Mouse (Mus musculus): ENCODE measurements around the gene Nxpe4.
"Not testable (repeated sequence)": the region's sequence is repeated elsewhere in the genome, so short reads cannot be mapped to it uniquely, and the experiment has no call there.

The Nxpe4 gene

DNA sequence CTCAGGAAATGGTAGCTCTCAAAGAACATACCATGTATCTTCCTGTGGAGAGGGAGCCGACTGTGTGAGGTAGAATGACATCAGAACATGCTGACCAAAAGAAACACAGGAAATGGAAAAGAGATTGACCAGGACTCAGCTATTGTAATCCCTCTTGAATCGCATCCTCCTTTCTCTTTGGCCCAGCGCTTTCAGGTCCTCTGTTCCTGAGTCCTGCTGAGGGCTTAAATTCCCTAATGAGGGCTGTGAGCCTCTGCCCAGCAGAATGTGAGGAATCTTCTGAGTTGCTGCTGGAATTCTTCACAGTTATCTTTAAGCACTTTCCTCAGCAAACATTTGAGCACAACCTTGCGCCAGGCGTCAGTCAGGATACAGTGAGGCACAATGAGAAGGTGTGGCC lies 78.6 kb downstream of the Nxpe4 start:
- DNase-seq (ENCODE audit: low read depth, low spot score): no peak

- no peak for DNase-seq (ENCODE audit: low read depth, low spot score)
Observed at GRCm38 (mm10) chr9:48241791-48242190, 80.0 kb downstream of the Nxpe4 start.

DNA sequence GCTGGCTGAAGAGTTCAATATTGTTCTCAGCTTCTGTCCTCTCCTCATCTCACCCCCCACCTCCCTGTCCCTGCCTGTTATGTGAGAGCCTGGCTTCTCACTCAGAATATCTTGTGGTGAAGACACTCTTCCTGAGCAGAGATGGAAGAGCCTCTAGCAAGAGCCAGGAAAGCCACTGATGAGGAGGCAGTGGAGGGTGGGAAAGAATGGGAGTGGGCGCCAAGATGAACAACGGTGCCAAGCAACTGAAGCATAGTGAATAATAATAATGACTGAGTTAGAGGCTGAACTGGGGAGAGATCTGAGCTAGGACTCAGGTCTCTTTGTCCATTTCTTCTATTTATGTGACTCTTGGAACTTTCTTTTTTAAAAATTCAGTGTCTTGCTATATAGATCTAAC lies 80.9 kb downstream of the Nxpe4 start:
- DNase-seq (ENCODE audit: low read depth, low spot score): no peak

- DNase-seq (ENCODE audit: low read depth, low spot score): no peak
Observed at GRCm38 (mm10) chr9:48244175-48244574, 82.4 kb downstream of the Nxpe4 start.

DNA sequence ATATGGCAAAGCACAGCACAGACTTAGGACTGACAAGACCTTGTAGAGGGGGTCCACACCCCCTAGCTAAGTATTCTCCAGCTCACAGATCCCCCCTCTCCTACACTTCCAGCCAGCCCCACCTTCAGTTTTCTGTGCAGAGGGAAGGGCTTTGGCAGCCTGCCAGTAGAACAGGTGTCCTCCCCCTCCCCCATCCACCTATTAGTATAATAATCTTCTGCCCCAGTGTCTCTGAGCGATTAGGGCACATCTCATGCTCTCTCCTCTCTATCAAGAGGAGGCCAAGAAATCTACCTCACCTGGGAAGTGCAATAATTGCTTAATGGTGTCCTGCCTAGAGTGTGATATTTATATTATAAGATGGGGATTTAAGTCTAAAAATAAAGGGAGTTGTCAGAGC lies 83.7 kb downstream of the Nxpe4 start:
- peak; percentile 61 for DNase-seq (ENCODE audit: low read depth, low spot score)

- DNase-seq (ENCODE audit: low read depth, low spot score): no peak
Observed at GRCm38 (mm10) chr9:48247276-48247675, 85.5 kb downstream of the Nxpe4 start.

DNA sequence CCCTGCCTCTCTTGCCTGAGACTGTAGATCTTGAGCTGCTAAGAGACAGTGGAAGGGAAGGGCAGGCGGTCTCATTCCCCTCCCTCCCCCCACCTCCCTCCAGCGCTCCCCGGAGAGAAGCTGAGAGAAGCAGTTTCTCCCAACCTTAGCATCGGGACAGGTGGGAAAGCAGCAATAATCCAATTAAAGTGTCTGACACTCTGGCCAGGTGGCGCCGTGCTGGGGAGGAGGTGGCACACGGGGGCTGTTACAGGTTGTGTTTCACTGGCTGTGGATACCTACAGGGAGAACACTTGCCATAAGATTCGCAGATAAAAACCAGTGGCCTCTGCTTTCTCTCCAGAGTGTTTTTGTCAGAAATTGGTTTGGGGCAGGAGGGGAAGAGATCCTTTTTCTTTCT lies 90.4 kb downstream of the Nxpe4 start:
- no peak for DNase-seq (ENCODE audit: low read depth, low spot score)

GRCm38 (mm10) chr9:48257001-48257400 lies 95.2 kb downstream of the Nxpe4 start:
- no peak for DNase-seq (ENCODE audit: low read depth, low spot score)

DNA sequence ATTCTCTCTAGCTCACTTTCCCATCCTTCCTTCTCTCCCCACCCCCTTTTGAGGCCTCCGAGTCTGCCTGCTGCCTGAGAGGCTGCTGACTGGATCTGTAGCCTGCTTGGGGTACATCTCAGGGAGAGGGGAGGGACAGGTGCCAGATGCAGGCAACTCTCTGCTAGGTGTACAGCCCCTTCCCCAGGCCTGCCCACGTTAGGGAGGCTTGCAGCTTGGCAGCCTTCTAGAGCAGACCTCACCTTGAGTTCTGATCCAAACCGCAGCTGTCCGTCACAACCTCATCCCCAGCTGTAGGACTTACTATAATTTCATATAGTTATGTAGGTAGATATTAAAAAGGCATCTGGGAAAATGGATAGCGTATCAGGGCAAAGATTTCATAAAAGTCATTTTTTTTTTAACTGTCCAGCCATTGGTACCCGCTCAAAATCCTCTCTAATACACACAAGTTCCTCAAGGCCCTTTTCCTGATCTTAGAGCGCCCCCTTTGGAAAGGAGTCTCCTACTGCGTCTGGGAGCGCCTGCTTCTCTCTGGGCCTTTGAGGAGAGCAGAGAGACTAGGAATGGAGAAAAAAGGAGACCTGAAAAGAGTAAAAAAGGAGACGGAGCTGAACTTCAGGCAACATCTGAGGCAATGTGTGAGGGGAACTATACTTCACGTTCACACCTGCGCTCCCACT lies 96.1 kb downstream of the Nxpe4 start:
- peak; percentile 70 for DNase-seq (ENCODE audit: low read depth, low spot score)

DNA sequence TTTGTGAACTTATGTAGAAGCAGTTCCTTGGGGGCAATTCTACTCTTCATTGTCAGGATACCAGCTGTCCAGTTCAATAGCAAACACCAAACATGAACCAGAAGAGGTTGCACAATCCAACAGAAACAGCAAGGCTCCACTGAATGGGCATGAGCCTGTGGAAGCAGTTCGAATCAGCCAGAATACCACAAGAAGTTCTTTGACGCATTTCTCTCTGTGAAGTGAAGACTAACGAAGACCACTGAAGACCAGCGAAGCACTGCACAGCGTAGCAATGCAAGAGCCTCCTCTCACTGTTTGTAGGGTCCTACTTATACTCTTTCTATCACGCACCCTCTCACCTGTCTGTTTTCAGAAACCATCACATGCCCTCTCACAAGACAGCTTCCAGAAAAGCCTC lies 102.8 kb downstream of the Nxpe4 start:
- no peak for DNase-seq (ENCODE audit: low read depth, low spot score)

DNA sequence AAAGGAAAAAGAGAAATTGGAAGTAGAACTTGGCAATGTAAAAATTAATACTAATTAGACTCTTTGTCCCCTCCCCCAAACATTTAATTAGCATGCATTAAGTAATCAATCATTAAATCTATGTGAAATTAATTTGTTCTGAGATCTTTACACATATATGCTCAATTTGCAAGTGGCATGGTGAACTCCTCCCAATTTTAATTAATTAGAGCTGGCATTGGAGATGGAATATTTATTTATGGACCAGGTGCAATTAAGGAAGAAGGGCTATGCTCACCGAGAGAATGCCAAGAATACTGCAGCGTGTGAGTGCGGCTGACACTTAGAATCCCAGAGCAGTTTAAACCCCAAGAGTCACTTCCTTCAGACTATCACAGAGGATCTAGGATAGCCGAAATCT lies 103.7 kb downstream of the Nxpe4 start:
- DNase-seq (ENCODE audit: low read depth, low spot score): no peak

DNA sequence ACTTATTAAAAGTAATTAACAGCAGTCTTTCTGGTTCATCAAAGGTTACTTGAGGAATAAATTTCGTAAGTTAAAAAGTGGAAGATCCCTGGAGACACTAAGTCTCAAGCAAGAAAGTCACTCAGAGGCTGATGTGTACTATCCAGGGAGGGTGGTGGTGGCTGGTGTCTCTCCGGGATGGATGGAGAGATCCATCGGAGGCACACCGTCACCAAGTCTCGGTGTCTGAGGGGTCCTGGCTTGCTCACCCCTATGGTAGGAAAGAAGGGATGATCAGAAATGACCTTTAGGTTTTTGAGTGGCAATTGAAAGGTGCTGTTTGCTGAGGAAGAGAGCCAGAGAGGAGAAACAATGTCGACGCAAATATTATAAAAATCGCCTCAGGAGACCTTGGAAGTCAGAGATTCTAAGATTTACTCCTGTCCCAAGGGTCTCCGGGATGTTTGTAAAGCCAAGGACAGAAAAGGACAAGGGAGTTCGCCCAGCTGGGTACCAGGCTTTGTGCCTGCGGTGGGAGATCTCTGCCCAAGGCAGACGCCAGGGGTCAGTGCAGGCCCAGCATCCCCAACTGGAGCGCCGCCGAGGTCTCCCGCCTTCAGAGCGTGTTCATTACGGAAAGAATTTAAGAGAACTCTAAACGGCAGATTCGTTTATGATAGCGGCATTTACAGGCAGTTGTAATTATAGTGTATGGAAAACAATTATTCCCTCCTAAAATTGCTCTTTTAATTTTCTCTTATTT lies 104.6 kb downstream of the Nxpe4 start:
- DNase-seq (ENCODE audit: low read depth, low spot score): no peak

GRCm38 (mm10) chr9:48267028-48267441 lies 105.2 kb downstream of the Nxpe4 start:
- DNase-seq (ENCODE audit: low read depth, low spot score): no peak

DNA sequence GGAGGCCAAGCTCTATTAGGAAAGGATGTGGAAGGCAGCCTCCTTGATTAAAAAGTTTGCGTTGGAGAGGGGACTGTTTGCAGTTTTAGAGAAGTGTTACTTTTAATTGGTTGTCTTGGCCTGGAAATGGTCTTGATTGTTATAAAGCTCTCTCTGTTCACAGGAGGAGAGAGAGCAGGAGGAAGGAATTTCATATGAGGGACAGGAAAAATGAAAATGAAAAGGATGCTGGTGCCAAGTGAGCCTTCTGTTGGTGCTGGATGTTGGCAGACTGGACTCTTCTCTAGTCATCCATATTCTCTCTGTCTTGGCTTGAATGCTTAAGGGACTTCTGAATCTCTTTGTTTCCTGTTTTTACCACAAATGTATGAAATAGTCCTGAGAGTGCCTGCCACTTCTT lies 106.1 kb downstream of the Nxpe4 start:
- no peak for DNase-seq (ENCODE audit: low read depth, low spot score)

DNA sequence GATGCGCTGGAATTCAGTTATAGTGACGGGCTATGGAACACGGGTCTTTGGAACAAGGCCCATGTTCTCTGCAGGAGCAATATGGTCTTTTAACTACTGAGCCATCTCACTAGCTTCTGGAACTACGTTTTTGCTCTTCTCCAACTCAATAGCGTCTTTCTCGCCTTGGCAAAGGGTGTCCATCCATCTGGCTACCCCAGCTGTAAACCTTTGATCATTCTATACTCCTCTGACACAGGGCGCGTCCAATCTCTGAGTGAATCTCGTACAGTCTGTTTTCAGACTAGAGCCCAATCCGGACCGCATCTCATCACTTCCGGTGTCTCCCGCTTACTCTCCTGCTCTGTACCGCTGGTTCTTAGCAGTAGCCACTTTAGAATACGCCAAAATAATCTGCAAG lies 115.0 kb downstream of the Nxpe4 start:
- no peak for DNase-seq (ENCODE audit: low read depth, low spot score)

- DNase-seq (ENCODE audit: low read depth, low spot score): no peak
Observed at GRCm38 (mm10) chr9:48284221-48284620, 122.4 kb downstream of the Nxpe4 start.

- no peak for DNase-seq (ENCODE audit: low read depth, low spot score)
Observed at GRCm38 (mm10) chr9:48290281-48290680, 128.5 kb downstream of the Nxpe4 start.

DNA sequence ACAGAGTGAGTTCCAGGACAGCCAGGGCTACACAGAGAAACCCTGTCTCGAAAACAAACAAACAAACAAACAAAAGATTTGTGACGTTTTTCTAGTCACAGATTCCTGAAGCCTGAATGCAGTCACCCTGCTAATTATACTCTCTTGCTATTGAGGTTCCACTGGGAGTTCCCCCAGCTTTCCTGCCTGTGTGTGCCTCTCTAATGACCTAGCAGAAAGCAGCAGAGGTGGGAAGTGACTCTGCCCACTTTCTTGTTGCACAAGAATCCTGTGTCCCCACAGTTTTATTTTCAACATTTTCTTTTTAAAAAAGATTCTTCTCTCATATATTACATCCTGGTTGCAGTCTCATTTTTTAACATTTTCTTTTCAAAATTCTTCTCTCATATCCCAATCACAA lies 132.9 kb downstream of the Nxpe4 start:
- DNase-seq (ENCODE audit: low read depth, low spot score): no peak

GRCm38 (mm10) chr9:48298983-48299382 lies 137.2 kb downstream of the Nxpe4 start:
- no peak for DNase-seq (ENCODE audit: low read depth, low spot score)

DNA sequence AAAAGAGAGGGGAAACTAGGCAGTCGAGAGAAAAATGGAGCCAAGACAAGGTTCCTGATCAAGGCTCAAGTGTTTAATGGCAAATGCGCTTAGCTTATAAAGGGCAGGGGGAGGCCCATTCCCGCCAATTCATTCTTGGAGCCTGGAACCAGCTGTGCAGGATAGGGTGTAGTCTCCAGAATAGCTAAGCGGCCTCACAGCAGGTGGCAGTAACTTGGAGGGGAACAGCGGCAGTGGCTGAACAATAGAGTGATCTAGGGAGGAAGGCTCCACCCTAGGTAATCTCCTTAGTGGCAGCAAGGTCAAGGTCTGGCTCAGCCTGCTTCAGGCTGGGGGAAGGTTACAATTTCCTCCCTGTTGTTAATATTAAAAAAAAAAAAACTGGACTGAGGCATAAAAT lies 141.7 kb downstream of the Nxpe4 start:
- not testable (repeated sequence) for DNase-seq (ENCODE audit: low read depth, low spot score)

GRCm38 (mm10) chr9:48311241-48311640 lies 149.4 kb downstream of the Nxpe4 start:
- DNase-seq (ENCODE audit: low read depth, low spot score): no peak

- DNase-seq (ENCODE audit: low read depth, low spot score): no peak
Observed at GRCm38 (mm10) chr9:48314194-48314593, 152.4 kb downstream of the Nxpe4 start.

DNA sequence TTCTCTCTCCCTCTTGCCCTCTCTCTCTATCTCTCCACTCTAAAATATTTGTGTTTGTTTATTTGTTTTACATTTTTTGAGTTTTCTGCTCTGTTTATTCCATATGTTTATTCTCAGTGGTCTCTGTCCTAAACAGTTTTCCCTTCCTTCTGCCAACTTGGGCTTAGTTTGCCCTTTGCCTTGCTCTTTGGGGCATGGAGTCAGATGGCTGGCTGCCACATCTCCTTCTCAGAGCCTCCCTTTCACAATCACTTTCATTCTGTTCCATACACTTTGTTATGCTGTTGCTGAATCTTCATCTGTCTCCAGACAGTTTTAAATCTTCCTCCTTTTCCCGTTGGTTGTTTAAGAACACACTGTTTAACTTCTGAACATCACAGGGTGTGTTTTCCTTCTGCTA lies 154.0 kb downstream of the Nxpe4 start:
- no peak for DNase-seq (ENCODE audit: low read depth, low spot score)

Data from retina, adult 2 months (tissue).